Mouse (Mus musculus): ENCODE measurements around the gene Ptchd4. TPM values are rescaled to one million over a fixed set of nuclear protein-coding genes. Genes with fewer than 3 reads are reported as not detected.

The Ptchd4 gene
- polyA plus RNA-seq, 1 experiment from 2014 or later = 6.1 TPM

GRCm38 (mm10) chr17:42363085-42363710 is 47.5 kb downstream of the Ptchd4 start:
- 87% methylated on average over 6 of the region's 6 CpGs for WGBS
- Histone ChIP-seq H3K9me3 (ENCODE audit: control insufficient read depth, low read length) (no peaks in the 10 kb centered on the region), H3K9ac (ENCODE audit: low read length) (no peak overlapping the region), H3K4me2 (ENCODE audit: low read depth) (no peak overlapping the region), H3K4me1 (ENCODE audit: control insufficient read depth, insufficient read depth, low read length) (no peaks in the 10 kb centered on the region), H3K27me3 (ENCODE audit: control insufficient read depth, insufficient read depth, low read length) (no peaks in the 10 kb centered on the region), H3K4me3 (ENCODE audit: low read depth, low read length) (no peak overlapping the region), H3K27ac (ENCODE audit: low read depth, low read length) (no peak overlapping the region), H3K36me3 (ENCODE audit: control insufficient read depth, insufficient read depth, low read length) (no peaks in the 10 kb centered on the region)
- DNase-seq (ENCODE audit: low spot score) (no peak), ATAC-seq (ENCODE audit: insufficient read depth, low FRiP score, low TSS enrichment) (no peak)

GRCm38 (mm10) chr17:42364716-42365115 is 49.0 kb downstream of the Ptchd4 start:
- Histone ChIP-seq H3K9me3 (ENCODE audit: control insufficient read depth, low read length) (no peaks in the 10 kb centered on the region), H3K27ac (ENCODE audit: low read depth, low read length) (no peak overlapping the region), H3K4me1 (ENCODE audit: control insufficient read depth, insufficient read depth, low read length) (no peaks in the 10 kb centered on the region), H3K27me3 (ENCODE audit: control insufficient read depth, insufficient read depth, low read length) (no peaks in the 10 kb centered on the region), H3K36me3 (ENCODE audit: control insufficient read depth, insufficient read depth, low read length) (no peaks in the 10 kb centered on the region), H3K4me2 (ENCODE audit: low read depth) (no peak overlapping the region), H3K4me3 (ENCODE audit: low read depth, low read length) (no peak overlapping the region), H3K9ac (ENCODE audit: low read length) (no peak overlapping the region)
- WGBS = 65% methylated on average over 1 of the region's 1 CpGs
- ATAC-seq (ENCODE audit: insufficient read depth, low FRiP score, low TSS enrichment) = no peak
- DNase-seq (ENCODE audit: low spot score) = no peak

- no peak overlapping the region for H3K4me2 ChIP-seq (ENCODE audit: low read depth)
- no peak for ATAC-seq (ENCODE audit: insufficient read depth, low FRiP score, low TSS enrichment)
- H3K36me3 ChIP-seq (ENCODE audit: control insufficient read depth, insufficient read depth, low read length) = no peaks in the 10 kb centered on the region
- no peaks in the 10 kb centered on the region for H3K27me3 ChIP-seq (ENCODE audit: control insufficient read depth, insufficient read depth, low read length)
- DNase-seq (ENCODE audit: low spot score) = no peak
- H3K27ac ChIP-seq (ENCODE audit: low read depth, low read length) = no peak overlapping the region
- H3K9ac ChIP-seq (ENCODE audit: low read length) = no peak overlapping the region
- no peaks in the 10 kb centered on the region for H3K4me1 ChIP-seq (ENCODE audit: control insufficient read depth, insufficient read depth, low read length)
- WGBS = 92% methylated on average over 4 of the region's 4 CpGs
- H3K9me3 ChIP-seq (ENCODE audit: control insufficient read depth, low read length) = no peaks in the 10 kb centered on the region
- no peak overlapping the region for H3K4me3 ChIP-seq (ENCODE audit: low read depth, low read length)
Measured at GRCm38 (mm10) chr17:42374881-42375280, 59.1 kb downstream of the Ptchd4 start.

- Histone ChIP-seq H3K9me3 (ENCODE audit: control insufficient read depth, low read length) (no peaks in the 10 kb centered on the region), H3K4me1 (ENCODE audit: control insufficient read depth, insufficient read depth, low read length) (no peaks in the 10 kb centered on the region), H3K27me3 (ENCODE audit: control insufficient read depth, insufficient read depth, low read length) (no peaks in the 10 kb centered on the region), H3K27ac (ENCODE audit: low read depth, low read length) (no peak overlapping the region), H3K4me3 (ENCODE audit: low read depth, low read length) (no peak overlapping the region), H3K4me2 (ENCODE audit: low read depth) (no peak overlapping the region), H3K9ac (ENCODE audit: low read length) (no peak overlapping the region), H3K36me3 (ENCODE audit: control insufficient read depth, insufficient read depth, low read length) (no peaks in the 10 kb centered on the region)
- ATAC-seq (ENCODE audit: insufficient read depth, low FRiP score, low TSS enrichment) = no peak
- DNase-seq (ENCODE audit: low spot score) = no peak
Measured at GRCm38 (mm10) chr17:42393086-42393485, 77.3 kb downstream of the Ptchd4 start.

GRCm38 (mm10) chr17:42395299-42395698 is 79.6 kb downstream of the Ptchd4 start:
- DNase-seq (ENCODE audit: low spot score) = no peak
- no peak for ATAC-seq (ENCODE audit: insufficient read depth, low FRiP score, low TSS enrichment)

GRCm38 (mm10) chr17:42418449-42418848 is 102.7 kb downstream of the Ptchd4 start:
- Histone ChIP-seq H3K4me3 (ENCODE audit: low read depth, low read length) (no peak overlapping the region), H3K9me3 (ENCODE audit: control insufficient read depth, low read length) (no peaks in the 10 kb centered on the region), H3K27ac (ENCODE audit: low read depth, low read length) (no peak overlapping the region), H3K4me1 (ENCODE audit: control insufficient read depth, insufficient read depth, low read length) (no peaks in the 10 kb centered on the region), H3K9ac (ENCODE audit: low read length) (no peak overlapping the region), H3K27me3 (ENCODE audit: control insufficient read depth, insufficient read depth, low read length) (no peaks in the 10 kb centered on the region), H3K36me3 (ENCODE audit: control insufficient read depth, insufficient read depth, low read length) (no peaks in the 10 kb centered on the region), H3K4me2 (ENCODE audit: low read depth) (no peak overlapping the region)
- 93% methylated on average over 1 of the region's 1 CpGs for WGBS
- DNase-seq (ENCODE audit: low spot score) = no peak
- no peak for ATAC-seq (ENCODE audit: insufficient read depth, low FRiP score, low TSS enrichment)

More at GRCm38 (mm10) chr17:42395299-42395698, 79.6 kb downstream of the Ptchd4 start:
- Histone ChIP-seq H3K27me3 (ENCODE audit: control insufficient read depth, insufficient read depth, low read length) (no peaks in the 10 kb centered on the region), H3K4me1 (ENCODE audit: control insufficient read depth, insufficient read depth, low read length) (no peaks in the 10 kb centered on the region), H3K4me3 (ENCODE audit: low read depth, low read length) (no peak overlapping the region), H3K4me2 (ENCODE audit: low read depth) (no peak overlapping the region), H3K9ac (ENCODE audit: low read length) (no peak overlapping the region), H3K9me3 (ENCODE audit: control insufficient read depth, low read length) (no peaks in the 10 kb centered on the region), H3K27ac (ENCODE audit: low read depth, low read length) (no peak overlapping the region), H3K36me3 (ENCODE audit: control insufficient read depth, insufficient read depth, low read length) (no peaks in the 10 kb centered on the region)
- 90% methylated on average over 3 of the region's 3 CpGs for WGBS

GRCm38 (mm10) chr17:42427961-42428360 is 112.2 kb downstream of the Ptchd4 start:
- DNase-seq (ENCODE audit: low spot score) = no peak
- WGBS = 80% methylated on average over 1 of the region's 1 CpGs
- ATAC-seq (ENCODE audit: insufficient read depth, low FRiP score, low TSS enrichment) = no peak
- no peak overlapping the region for H3K4me3 ChIP-seq (ENCODE audit: low read depth, low read length)
- H3K36me3 ChIP-seq (ENCODE audit: control insufficient read depth, insufficient read depth, low read length) = no peaks in the 10 kb centered on the region
- no peaks in the 10 kb centered on the region for H3K4me1 ChIP-seq (ENCODE audit: control insufficient read depth, insufficient read depth, low read length)
- H3K9me3 ChIP-seq (ENCODE audit: control insufficient read depth, low read length) = no peaks in the 10 kb centered on the region
- no peak overlapping the region for H3K4me2 ChIP-seq (ENCODE audit: low read depth)
- no peak overlapping the region for H3K27ac ChIP-seq (ENCODE audit: low read depth, low read length)
- no peaks in the 10 kb centered on the region for H3K27me3 ChIP-seq (ENCODE audit: control insufficient read depth, insufficient read depth, low read length)
- no peak overlapping the region for H3K9ac ChIP-seq (ENCODE audit: low read length)

- WGBS = 92% methylated on average over 2 of the region's 2 CpGs
- no peaks in the 10 kb centered on the region for H3K9me3 ChIP-seq (ENCODE audit: control insufficient read depth, low read length)
- no peaks in the 10 kb centered on the region for H3K27me3 ChIP-seq (ENCODE audit: control insufficient read depth, insufficient read depth, low read length)
- no peaks in the 10 kb centered on the region for H3K36me3 ChIP-seq (ENCODE audit: control insufficient read depth, insufficient read depth, low read length)
- no peak overlapping the region for H3K4me2 ChIP-seq (ENCODE audit: low read depth)
- H3K4me1 ChIP-seq (ENCODE audit: control insufficient read depth, insufficient read depth, low read length) = no peaks in the 10 kb centered on the region
- H3K9ac ChIP-seq (ENCODE audit: low read length) = no peak overlapping the region
- DNase-seq (ENCODE audit: low spot score) (no peak), ATAC-seq (ENCODE audit: insufficient read depth, low FRiP score, low TSS enrichment) (no peak)
- H3K4me3 ChIP-seq (ENCODE audit: low read depth, low read length) = no peak overlapping the region
- no peak overlapping the region for H3K27ac ChIP-seq (ENCODE audit: low read depth, low read length)
Measured at GRCm38 (mm10) chr17:42430380-42430779, 114.6 kb downstream of the Ptchd4 start.

- WGBS = 90% methylated on average over 2 of the region's 2 CpGs
- DNase-seq (ENCODE audit: low spot score) = no peak
Measured at GRCm38 (mm10) chr17:42452235-42452634, 136.5 kb downstream of the Ptchd4 start.

More at GRCm38 (mm10) chr17:42452235-42452634, 136.5 kb downstream of the Ptchd4 start:
- no peaks in the 10 kb centered on the region for H3K27me3 ChIP-seq (ENCODE audit: control insufficient read depth, insufficient read depth, low read length)
- no peak overlapping the region for H3K4me2 ChIP-seq (ENCODE audit: low read depth)
- no peak overlapping the region for H3K9ac ChIP-seq (ENCODE audit: low read length)
- no peak for ATAC-seq (ENCODE audit: insufficient read depth, low FRiP score, low TSS enrichment)
- H3K4me3 ChIP-seq (ENCODE audit: low read depth, low read length) = no peak overlapping the region
- no peaks in the 10 kb centered on the region for H3K9me3 ChIP-seq (ENCODE audit: control insufficient read depth, low read length)
- H3K36me3 ChIP-seq (ENCODE audit: control insufficient read depth, insufficient read depth, low read length) = no peaks in the 10 kb centered on the region
- H3K27ac ChIP-seq (ENCODE audit: low read depth, low read length) = no peak overlapping the region
- H3K4me1 ChIP-seq (ENCODE audit: control insufficient read depth, insufficient read depth, low read length) = no peaks in the 10 kb centered on the region

Data from neural tube, embryonic 11.5 days (tissue).